9 mouse cellular contexts compared by ENCODE assay signal in genomic region chr1:40000899-40001298, GRCm38 (mm10).
DNase-seq lines count a peak whose midpoint lies in the region; ATAC-seq and TF ChIP-seq lines count a peak whose summit lies in the region.
"Had no signal": no experiment of that assay in that cellular context is flagged by ENCODE, and none has a peak within 500 bp of the region (broad histone marks: within the 10 kb centered on the region; RNA-seq: fewer than 3 reads in every experiment).

No protein-coding gene starts in this region.

- 61% methylated on average over 5 of the region's 5 CpGs for WGBS in hindbrain, embryonic 16.5 days

- peaks cover 60% of the 10 kb centered on the region for H3K36me3 ChIP-seq in hindbrain, embryonic 16.5 days (ENCODE audit: control insufficient read depth, insufficient read depth, low read length)

- H3K9ac ChIP-seq in hindbrain, embryonic 16.5 days (ENCODE audit: low read depth, low read length) = no peak overlapping the region
- H3K9ac ChIP-seq: limb, embryonic 15.5 days had no signal

- H3K4me1 ChIP-seq in hindbrain, embryonic 16.5 days (ENCODE audit: control insufficient read depth, insufficient read depth, low read depth, low read length) = no peaks in the 10 kb centered on the region
- H3K4me1 ChIP-seq: limb, embryonic 15.5 days had no signal

- no peak for ATAC-seq in CD4-positive, CD25-positive, alpha-beta regulatory T cell, adult 4 months
- ATAC-seq in hindbrain, embryonic 16.5 days = peak; percentile 55; the same call in 1 of the 2 replicates
- peak; percentile 39; the same call in 1 of the 2 replicates for ATAC-seq in neutrophil, adult 5-6 weeks (ENCODE audit: extremely low read depth, insufficient number of reproducible peaks, low FRiP score, poor library complexity, severe bottlenecking)
- no peak; the same call in 1 of the 2 replicates for ATAC-seq in megakaryocyte, adult 5-6 weeks (ENCODE audit: poor library complexity, severe bottlenecking)

- 0 out of 2 replicates have a peak overlapping the region, but pooled peaks have one; percentile 10 for H3K27ac ChIP-seq in left cerebral cortex, adult 2 months
- H3K27ac ChIP-seq in hindbrain, embryonic 16.5 days (ENCODE audit: low read depth, low read length) = no peak overlapping the region; the same call in 1 of the 2 replicates
- H3K27ac ChIP-seq: limb, embryonic 15.5 days had no signal

- peak; percentile 74 for TF ChIP-seq CTCF in left cerebral cortex, adult 2 months (IDR thresholded peaks at IDR 0.05)

- H3K4me3 ChIP-seq in left cerebral cortex, adult 2 months = no peak overlapping the region
- no peak overlapping the region for H3K4me3 ChIP-seq in hindbrain, embryonic 16.5 days (ENCODE audit: low read length)
- H3K4me3 ChIP-seq: limb, embryonic 15.5 days had no signal

- intact Hi-C loops in left cerebral cortex, adult 2 months (cut with DNase I) = loop anchor here (5.0 kb wide), 2 partner anchors 376 to 541 kb away; no protein-coding TSS in a partner anchor

- H3K4me2 ChIP-seq in hindbrain, embryonic 16.5 days (ENCODE audit: low read length) = no peak overlapping the region
- H3K4me2 ChIP-seq: limb, embryonic 15.5 days had no signal

- peak; percentile 35 for DNase-seq in CD4-positive, CD25-positive, alpha-beta regulatory T cell, adult 2 months (ENCODE audit: low read depth, low spot score)
- peak in 1 of 2 experiments; percentile 71 for DNase-seq in left cerebral cortex, adult 2 months (ENCODE audit: extremely low spot score in 1 of 2, low spot score in 2 of 2)
- DNase-seq in left cerebral cortex, adult 11 months (ENCODE audit: low spot score) = no peak
- peak; percentile 44 for DNase-seq in R1 (ENCODE audit: low read depth, low spot score)

- H3K27me3 ChIP-seq in hindbrain, embryonic 16.5 days (replicated peaks; ENCODE audit: control insufficient read depth, insufficient read depth, low read length) = no peaks in the 10 kb centered on the region
- H3K27me3 ChIP-seq: limb, embryonic 15.5 days had no signal

- no peaks in the 10 kb centered on the region for H3K9me3 ChIP-seq in hindbrain, embryonic 16.5 days (ENCODE audit: control insufficient read depth, low read length)
- H3K9me3 ChIP-seq: limb, embryonic 15.5 days had no signal

Comparison
In these comparisons a context has a peak if more than half of its experiments do, and no peak if none do; other contexts are left out.
1. ATAC-seq: peak in hindbrain, embryonic 16.5 days (single experiment) and neutrophil, adult 5-6 weeks (single experiment); none in CD4-positive, CD25-positive, alpha-beta regulatory T cell, adult 4 months (single experiment) and megakaryocyte, adult 5-6 weeks (single experiment).